ENCODE assay signal across 29 mouse cellular contexts in the genomic region with DNA sequence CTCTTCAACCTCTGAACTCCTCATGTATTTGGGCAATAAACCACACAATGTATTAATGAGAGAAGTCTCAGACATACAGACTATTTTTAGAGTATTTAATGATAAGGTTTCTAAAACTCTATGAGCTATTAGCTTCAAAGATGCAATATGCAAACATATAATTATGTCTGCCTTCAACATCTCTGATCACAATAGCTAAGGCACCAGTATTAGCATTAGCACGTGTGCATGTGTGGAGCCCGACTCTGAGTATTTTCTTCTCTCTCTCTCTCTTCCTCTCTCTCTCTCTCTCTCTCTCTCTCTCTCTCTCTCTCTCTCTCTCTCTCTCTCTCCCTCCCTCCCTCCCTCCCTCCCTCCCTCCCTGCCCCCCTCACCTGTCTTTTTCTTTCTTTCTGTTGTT. TPM values are rescaled to one million over a fixed set of nuclear protein-coding genes. Genes with fewer than 3 reads are reported as not detected.
"Had no signal": no experiment of that assay in that cellular context is flagged by ENCODE, and none has a peak within 500 bp of the region (broad histone marks: within the 10 kb centered on the region; RNA-seq: fewer than 3 reads in every experiment).

No protein-coding gene starts in this region.

- H3K9ac ChIP-seq: heart, embryonic 12.5 days; hindbrain, embryonic 12.5 days; hindbrain, embryonic 14.5 days; intestine, embryonic 15.5 days; limb, embryonic 13.5 days; limb, embryonic 15.5 days; liver, embryonic 12.5 days; liver, embryonic 14.5 days had no signal

- H3K36me3 ChIP-seq: heart, embryonic 10.5 days; heart, embryonic 12.5 days; hindbrain, embryonic 12.5 days; intestine, embryonic 15.5 days; limb, embryonic 13.5 days; limb, embryonic 15.5 days; liver, embryonic 12.5 days had no signal

- ATAC-seq: hindbrain, embryonic 16.5 days; inflammation-experienced regulatory T-cells, adult 6 months; intestine, embryonic 15.5 days; intestine, postnatal 0 days; liver, embryonic 12.5 days had no signal

- H3K27ac ChIP-seq: gastrocnemius, adult 2 months; heart, embryonic 10.5 days; hindbrain, embryonic 12.5 days; hindbrain, embryonic 14.5 days; intestine, embryonic 15.5 days; layer of hippocampus, adult 2 months; limb, embryonic 13.5 days; limb, embryonic 15.5 days; liver, embryonic 12.5 days; liver, embryonic 14.5 days had no signal

- DNase-seq: gastrocnemius, adult 2 months; gastrocnemius, postnatal 10 days; gastrocnemius, postnatal 25 days; heart, adult 18-20 months; heart, postnatal 10 days; heart, postnatal 4 days; kidney, adult 18-20 months; kidney, adult 8-10 months; kidney, postnatal 10 days; kidney, postnatal 25 days; kidney, postnatal 4 days; layer of hippocampus, adult 9-11 months; layer of hippocampus, postnatal 36 days; left cerebral cortex, postnatal 4 days had no signal

- H3K4me2 ChIP-seq: heart, embryonic 12.5 days; hindbrain, embryonic 12.5 days; hindbrain, embryonic 14.5 days; intestine, embryonic 15.5 days; limb, embryonic 13.5 days; limb, embryonic 15.5 days; liver, embryonic 12.5 days had no signal

- H3K27me3 ChIP-seq: heart, embryonic 12.5 days; hindbrain, embryonic 12.5 days; intestine, embryonic 15.5 days; limb, embryonic 13.5 days; limb, embryonic 15.5 days; liver, embryonic 12.5 days had no signal

- H3K9me3 ChIP-seq: heart, embryonic 10.5 days; heart, embryonic 12.5 days; hindbrain, embryonic 10.5 days; hindbrain, embryonic 12.5 days; intestine, embryonic 15.5 days; limb, embryonic 13.5 days; limb, embryonic 15.5 days; liver, embryonic 12.5 days had no signal

- H3K4me1 ChIP-seq: intestine, embryonic 15.5 days; liver, embryonic 12.5 days had no signal

- H3K4me3 ChIP-seq: gastrocnemius, adult 2 months; heart, embryonic 10.5 days; heart, embryonic 12.5 days; hindbrain, embryonic 10.5 days; hindbrain, embryonic 12.5 days; intestine, embryonic 15.5 days; layer of hippocampus, adult 2 months; limb, embryonic 13.5 days; limb, embryonic 15.5 days; liver, embryonic 12.5 days had no signal

RNA-seq across cellular contexts. Expression of a gene that starts 9.0 kb away (rescaled TPM):
- total RNA-seq: granulocyte monocyte progenitor cell, adult 5-6 weeks had no signal
